Mouse (Mus musculus): ENCODE measurements around the gene Ttll2. TPM values are rescaled to one million over a fixed set of nuclear protein-coding genes. Genes with fewer than 3 reads are reported as not detected.
"Not testable (repeated sequence)": the region's sequence is repeated elsewhere in the genome, so short reads cannot be mapped to it uniquely, and the experiment has no call there.

Gene Ttll2
- 0.22 and 0.38 TPM in 2 replicates for polyA plus RNA-seq (2012; rRNA removed)

- DNase-seq (ENCODE audit: low read depth) = not testable (repeated sequence)
Measured at GRCm38 (mm10) chr17:7352596-7352995, at the start of gene Ttll2. TSS of gene Ttll2 (minus strand) at chr17:7352696.

- DNase-seq (ENCODE audit: low read depth) = not testable (repeated sequence)
Measured at GRCm38 (mm10) chr17:7399770-7400169, 47.3 kb upstream of the Ttll2 start.

GRCm38 (mm10) chr17:7398198-7398847 lies 45.8 kb upstream of the Ttll2 start:
- DNase-seq (ENCODE audit: low read depth) = not testable (repeated sequence)

GRCm38 (mm10) chr17:7397079-7397478 lies 44.6 kb upstream of the Ttll2 start:
- not testable (repeated sequence) for DNase-seq (ENCODE audit: low read depth)

GRCm38 (mm10) chr17:7396288-7396687 lies 43.8 kb upstream of the Ttll2 start:
- DNase-seq (ENCODE audit: low read depth) = not testable (repeated sequence)

- DNase-seq (ENCODE audit: low read depth) = not testable (repeated sequence)
Measured at GRCm38 (mm10) chr17:7395671-7396070, 43.2 kb upstream of the Ttll2 start.

DNA sequence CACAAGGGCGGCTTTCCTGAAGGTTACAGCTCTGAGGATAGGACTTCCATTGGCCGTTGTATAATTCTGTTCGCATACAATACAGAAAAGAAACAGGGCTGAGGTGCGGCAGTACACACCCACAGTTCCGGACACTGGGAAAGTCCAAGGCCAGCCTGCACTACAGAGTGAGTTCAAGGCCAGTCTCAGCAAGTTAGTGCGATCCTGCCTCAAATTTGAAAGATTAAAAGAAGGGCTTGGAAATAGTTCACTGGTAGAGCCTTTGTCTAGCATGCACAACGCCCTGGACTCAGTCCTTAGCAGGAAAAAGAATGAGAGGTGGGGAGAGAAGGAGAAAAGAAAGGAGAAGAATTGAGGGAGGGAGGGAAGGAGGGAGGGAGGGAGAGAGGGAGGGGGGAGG lies 42.6 kb upstream of the Ttll2 start:
- not testable (repeated sequence) for DNase-seq (ENCODE audit: low read depth)

DNA sequence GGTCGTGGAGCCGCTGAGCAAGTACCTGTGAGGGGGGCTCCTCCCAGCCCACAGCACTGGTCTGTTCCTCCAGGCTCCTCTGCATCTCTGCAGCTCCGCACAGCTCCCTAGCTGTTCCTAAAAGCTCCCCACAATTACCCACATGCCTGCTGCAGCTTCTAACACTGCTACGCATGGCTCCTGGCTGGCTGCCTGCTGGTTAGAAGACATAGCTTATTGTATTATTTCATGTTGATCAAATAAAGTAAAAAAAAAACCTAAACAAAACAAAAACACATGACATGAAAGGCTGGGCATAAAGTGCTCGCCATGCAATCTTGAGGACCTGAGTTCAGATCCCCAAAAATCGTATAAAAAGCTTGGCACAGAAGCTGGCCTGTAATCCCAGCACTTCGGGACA lies 37.4 kb upstream of the Ttll2 start:
- DNase-seq (ENCODE audit: low read depth) = not testable (repeated sequence)

DNA sequence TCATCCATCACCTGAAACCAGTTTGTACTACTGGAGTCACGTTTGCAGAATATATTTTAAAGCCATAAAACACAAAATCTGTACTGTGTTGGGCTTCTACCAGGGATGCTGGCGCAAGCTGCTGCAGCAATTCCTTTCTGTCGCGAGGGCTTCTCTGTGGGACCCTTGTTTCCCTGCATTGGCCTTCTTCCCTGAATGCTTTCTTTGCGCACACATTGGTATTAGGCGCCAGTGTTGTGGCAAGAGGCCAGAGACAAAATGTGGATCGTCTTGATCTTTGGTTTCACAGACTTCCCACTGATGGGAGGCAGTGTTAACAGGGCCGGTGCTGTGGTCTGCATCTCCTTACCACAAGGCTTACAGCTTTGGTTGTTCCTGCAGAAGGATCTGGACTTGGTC lies 36.5 kb upstream of the Ttll2 start:
- DNase-seq (ENCODE audit: low read depth) = not testable (repeated sequence)

DNA sequence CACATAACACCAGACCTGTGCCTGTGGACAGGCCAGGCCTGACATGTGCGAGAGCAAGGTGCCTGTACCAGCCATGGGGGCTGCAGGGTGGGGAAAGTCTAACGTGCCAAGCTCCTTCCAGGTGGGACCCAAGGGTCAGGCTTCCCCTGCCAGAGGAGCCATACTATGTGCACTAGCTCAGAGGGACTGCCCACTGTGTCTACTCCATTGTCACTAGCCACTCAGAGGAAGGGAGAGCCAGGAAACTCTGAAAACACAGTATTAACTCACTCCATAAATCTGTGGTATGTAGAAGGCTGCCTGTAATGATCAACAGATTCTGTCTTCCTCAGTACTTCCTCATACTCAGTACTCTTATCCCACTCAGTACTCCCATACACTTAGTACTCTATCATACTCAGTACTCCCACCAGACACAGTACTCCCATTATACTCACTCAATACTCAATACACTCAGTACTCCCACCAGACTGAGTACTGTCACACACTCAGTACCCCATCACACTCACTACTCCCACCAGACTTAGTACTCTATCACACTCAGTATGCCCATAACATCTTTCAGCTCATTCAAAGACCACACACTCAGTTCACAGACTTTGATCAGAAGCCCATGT lies 36.0 kb upstream of the Ttll2 start:
- DNase-seq (ENCODE audit: low read depth) = not testable (repeated sequence)

DNA sequence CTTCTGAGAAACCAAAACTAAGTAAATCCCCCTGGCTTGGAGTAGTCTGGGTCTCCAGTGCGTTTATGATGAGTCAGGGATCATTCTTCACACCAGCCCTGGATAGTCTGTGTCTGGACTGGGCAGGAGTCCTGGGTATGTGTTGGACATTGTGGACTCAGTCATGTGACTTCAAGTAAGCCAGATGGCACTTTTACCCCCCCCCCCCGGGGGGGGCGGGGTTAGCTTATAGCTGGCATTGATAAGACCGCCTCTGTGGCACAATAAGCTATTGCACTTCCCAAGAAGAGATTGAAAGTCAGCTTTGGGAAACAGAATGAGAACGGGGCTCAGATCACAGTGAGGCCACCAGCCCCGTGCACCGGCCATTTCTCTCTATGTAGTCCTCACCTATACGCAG lies 33.5 kb upstream of the Ttll2 start:
- not testable (repeated sequence) for DNase-seq (ENCODE audit: low read depth)

DNA sequence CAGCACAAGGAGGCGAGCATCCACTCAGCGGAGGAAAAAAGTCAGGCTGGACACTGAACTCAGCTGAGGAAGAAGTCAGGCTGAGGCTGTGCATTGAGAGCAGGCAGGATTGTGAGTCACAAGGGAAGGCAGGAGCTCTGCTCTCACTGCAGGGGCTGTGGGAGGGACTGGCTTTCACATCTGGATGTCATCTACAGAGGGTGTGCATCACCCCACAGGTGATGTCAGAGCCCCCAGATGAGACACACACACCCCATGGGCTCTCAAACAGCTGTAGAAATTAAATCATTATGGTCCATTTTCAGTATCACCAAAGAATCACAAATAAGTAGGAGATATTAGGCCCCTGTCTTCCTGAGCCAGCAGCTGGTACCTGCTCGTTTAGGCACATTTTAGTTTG lies 32.9 kb upstream of the Ttll2 start, which contains the start of gene Unc93a2:
Unc93a2 (minus strand) TSS at position 101 of the 400 bp plus-strand sequence.
- DNase-seq (ENCODE audit: low read depth) = not testable (repeated sequence)

GRCm38 (mm10) chr17:7383167-7384143 lies 31.0 kb upstream of the Ttll2 start:
- DNase-seq (ENCODE audit: low read depth) = not testable (repeated sequence)

DNA sequence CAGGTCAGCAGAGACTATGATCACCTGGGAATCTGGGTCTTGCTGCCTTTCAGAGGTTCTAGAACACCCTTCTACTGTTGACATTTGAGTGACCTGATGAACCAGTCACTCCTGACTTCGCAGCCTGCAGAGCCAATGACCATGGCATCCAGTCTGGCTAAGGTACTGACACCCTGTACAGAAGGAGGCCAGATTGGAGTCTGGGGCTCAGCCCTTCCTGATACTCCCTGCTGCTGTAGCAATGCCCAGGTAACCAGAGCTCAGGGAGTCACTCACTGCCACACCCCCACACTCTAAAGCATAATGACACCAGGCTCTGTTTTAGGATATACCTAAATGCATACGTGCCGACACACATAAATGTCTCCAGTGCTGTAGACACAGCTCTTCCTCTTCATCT lies 30.2 kb upstream of the Ttll2 start:
- DNase-seq (ENCODE audit: low read depth) = not testable (repeated sequence)

DNA sequence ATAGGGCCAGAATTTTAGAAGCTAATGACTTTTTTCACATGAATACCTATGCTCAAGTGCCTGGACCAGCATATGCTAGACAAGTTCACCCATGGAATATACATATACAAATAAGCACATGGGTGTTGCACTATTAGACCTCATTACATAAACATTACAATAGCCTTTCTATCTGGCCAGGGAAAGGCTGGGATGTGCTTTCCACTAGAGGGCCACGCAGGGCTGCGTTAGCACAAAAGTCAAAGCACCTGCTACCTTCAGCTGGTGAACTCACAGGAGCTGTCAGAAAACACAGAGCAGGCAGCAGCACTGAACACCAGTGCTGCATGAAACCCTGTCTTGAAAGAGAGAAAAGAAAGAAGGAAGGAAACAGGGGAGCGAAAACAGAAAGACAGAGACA lies 25.4 kb upstream of the Ttll2 start:
- DNase-seq (ENCODE audit: low read depth) = not testable (repeated sequence)

- DNase-seq (ENCODE audit: low read depth) = not testable (repeated sequence)
Measured at GRCm38 (mm10) chr17:7376951-7377700, 24.6 kb upstream of the Ttll2 start.

- DNase-seq (ENCODE audit: low read depth) = not testable (repeated sequence)
Measured at GRCm38 (mm10) chr17:7371879-7372278, 19.4 kb upstream of the Ttll2 start, which contains the start of gene Gm49630. TSS of gene Gm49630 (minus strand) at chr17:7371979.

GRCm38 (mm10) chr17:7369401-7369800 lies 16.9 kb upstream of the Ttll2 start:
- not testable (repeated sequence) for DNase-seq (ENCODE audit: low read depth)

GRCm38 (mm10) chr17:7366676-7367374 lies 14.3 kb upstream of the Ttll2 start:
- DNase-seq (ENCODE audit: low read depth) = not testable (repeated sequence)

- not testable (repeated sequence) for DNase-seq (ENCODE audit: low read depth)
Measured at GRCm38 (mm10) chr17:7366265-7366664, 13.8 kb upstream of the Ttll2 start.

All from gonadal fat pad, adult 2 months (tissue).